Mouse (Mus musculus) cortical plate, adult 2 months (tissue): ENCODE data around the gene Foxp4.

ENCODE experiments used
- CTCF ChIP-seq: fragments of 200-500 bp; IDR thresholded peaks from 2 replicates; pipeline ENCODE4 v1.5.1; 2011; ENCODE audit warnings: mild to moderate bottlenecking, control low read depth, low read length; ENCODE audit not compliant: insufficient read depth; ENCODE audit errors: extremely low read depth
- POLR2A ChIP-seq: fragments of 200-500 bp; IDR thresholded peaks from 2 replicates; pipeline ENCODE4 v1.6.1; 2011; ENCODE audit warnings: mild to moderate bottlenecking, low read length, control low read depth; ENCODE audit not compliant: insufficient read depth; ENCODE audit errors: extremely low read depth

GRCm38 (mm10) chr17:47864496-47864895 is 59.9 kb downstream of the Foxp4 start:
- TF ChIP-seq CTCF (peak; percentile 75), POLR2A (no peak)
